Mouse (Mus musculus) forebrain, postnatal 0 days (tissue): ENCODE measurements at regions not wholly inside any gene's neighbourhood (a gene's known extent, or its start where the extent isn't known, plus 50 kb on each side); places are given as distances from the start of the nearest gene placed in this dataset.
"Not testable (repeated sequence)": the region's sequence is repeated elsewhere in the genome, so short reads cannot be mapped to it uniquely, and the experiment has no call there.

Source experiments
- ATAC-seq: fragments of 200-750 bp; cut with Nextera tagmentation; 2 replicates; pipeline ENCODE4 v1.8.0; 2017; ENCODE audit warnings: mild to moderate bottlenecking, moderate library complexity
- DNase-seq: peaks from one replicate; pipeline ENCODE4 v3.0.0-alpha.2; 2015
- H3K27ac ChIP-seq: fragments of 300-500 bp; sonication (generic); 2 replicates; pipeline ENCODE4 v1.5.1; 2014; ENCODE audit warnings: low read depth, mild to moderate bottlenecking, antibody characterized with exemption, low read length, moderate library complexity, mixed read lengths
- H3K27me3 ChIP-seq: fragments of 300-500 bp; sonication (generic); 2 replicates; pipeline ENCODE4 v1.6.1; 2014; ENCODE audit warnings: mild to moderate bottlenecking, low read length, mixed read lengths; ENCODE audit not compliant: insufficient read depth
- H3K36me3 ChIP-seq: fragments of 300-500 bp; sonication (generic); 2 replicates; pipeline ENCODE4 v1.6.1; 2014; ENCODE audit warnings: mild to moderate bottlenecking, moderate library complexity; ENCODE audit not compliant: insufficient read depth
- H3K4me1 ChIP-seq: fragments of 300-500 bp; sonication (generic); 2 replicates; pipeline ENCODE4 v1.6.1; 2014; ENCODE audit warnings: antibody characterized with exemption; ENCODE audit not compliant: insufficient read depth
- H3K4me2 ChIP-seq: fragments of 300-500 bp; sonication (generic); 2 replicates; pipeline ENCODE4 v1.6.1; 2014; ENCODE audit warnings: low read depth, mild to moderate bottlenecking, moderate library complexity
- H3K4me3 ChIP-seq: fragments of 300-500 bp; sonication (generic); 2 replicates; pipeline ENCODE4 v1.5.1; 2014; ENCODE audit warnings: low read depth, low read length, mixed read lengths
- H3K9ac ChIP-seq: fragments of 300-500 bp; sonication (generic); 2 replicates; pipeline ENCODE4 v1.6.1; 2014; ENCODE audit warnings: mild to moderate bottlenecking
- H3K9me3 ChIP-seq: fragments of 300-500 bp; sonication (generic); 2 replicates; pipeline ENCODE4 v1.6.1; 2016; ENCODE audit warnings: low read length
- CTCF ChIP-seq: sonication (generic); IDR thresholded peaks from 2 replicates; pipeline ENCODE4 v1.5.1; 2016; ENCODE audit warnings: antibody characterized with exemption, control low read depth, low read depth
- WGBS: fragments of 180-500 bp; shearing (Covaris S2); extraction: QIAGEN DNeasy Blood & Tissue Kit; methylation state at CpG from one replicate; pipeline ENCODE4 v1.1.7; 2014; 5-methylcytosine and 5-hydroxymethylcytosine counted together

- no peaks in the 10 kb centered on the region for H3K36me3 ChIP-seq
- DNase-seq, result peak; percentile 22
- no peak overlapping the region for H3K9ac ChIP-seq
- no peaks in the 10 kb centered on the region for H3K4me1 ChIP-seq
- 71% methylated on average over 2 of the region's 2 CpGs for WGBS
- TF ChIP-seq CTCF, result no peak
- no peaks in the 10 kb centered on the region for H3K27me3 ChIP-seq
- H3K4me3 ChIP-seq, result no peak overlapping the region
- ATAC-seq, result peak; percentile 50; the same call in 1 of the 2 replicates
- no peak overlapping the region for H3K27ac ChIP-seq
- no peak overlapping the region for H3K4me2 ChIP-seq
- no peaks in the 10 kb centered on the region for H3K9me3 ChIP-seq
These were observed 775.0 kb downstream of the Cdh10 start for GRCm38 (mm10) chr15:19593746-19594145.

GRCm38 (mm10) chr15:19622367-19622766, 803.6 kb downstream of the Cdh10 start:
- not testable (repeated sequence) for H3K27ac ChIP-seq, ATAC-seq, H3K4me3 ChIP-seq, H3K27me3 ChIP-seq, DNase-seq, H3K4me2 ChIP-seq, H3K9me3 ChIP-seq, H3K9ac ChIP-seq, H3K4me1 ChIP-seq, H3K36me3 ChIP-seq
- WGBS, result 96% methylated on average over 5 of the region's 5 CpGs

- Histone ChIP-seq H3K9me3 (no peaks in the 10 kb centered on the region), H3K4me3 (no peak overlapping the region), H3K36me3 (no peaks in the 10 kb centered on the region), H3K27me3 (no peaks in the 10 kb centered on the region), H3K9ac (no peak overlapping the region), H3K27ac (no peak overlapping the region), H3K4me1 (no peaks in the 10 kb centered on the region), H3K4me2 (no peak overlapping the region)
- 58% methylated on average over 6 of the region's 6 CpGs for WGBS
- no peak for TF ChIP-seq CTCF
- DNase-seq, result peak; percentile 39
- peak; percentile 78 for ATAC-seq
These were observed 781.7 kb upstream of the Cdh12 start for GRCm38 (mm10) chr15:19667380-19667779.

- no peak for ATAC-seq
- Histone ChIP-seq H3K4me1 (no peaks in the 10 kb centered on the region), H3K4me2 (no peak overlapping the region), H3K9me3 (no peaks in the 10 kb centered on the region), H3K27ac (no peak overlapping the region), H3K4me3 (no peak overlapping the region), H3K9ac (no peak overlapping the region), H3K27me3 (no peaks in the 10 kb centered on the region), H3K36me3 (no peaks in the 10 kb centered on the region)
- TF ChIP-seq CTCF, result no peak
- 85% methylated on average over 7 of the region's 7 CpGs for WGBS
- no peak for DNase-seq
These were observed 773.5 kb upstream of the Cdh12 start for GRCm38 (mm10) chr15:19675545-19675944.

GRCm38 (mm10) chr15:19687239-19687638, 761.8 kb upstream of the Cdh12 start:
- DNase-seq (no peak), ATAC-seq (peak; percentile 18; the same call in 1 of the 2 replicates)
- Histone ChIP-seq H3K9me3 (no peaks in the 10 kb centered on the region), H3K36me3 (no peaks in the 10 kb centered on the region), H3K27ac (no peak overlapping the region), H3K4me3 (no peak overlapping the region), H3K27me3 (no peaks in the 10 kb centered on the region), H3K9ac (no peak overlapping the region), H3K4me1 (no peaks in the 10 kb centered on the region), H3K4me2 (no peak overlapping the region)
- 61% methylated on average over 2 of the region's 2 CpGs for WGBS
- TF ChIP-seq CTCF, result no peak

- 90% methylated on average over 3 of the region's 3 CpGs for WGBS
- ATAC-seq, result no peak
- no peak overlapping the region for H3K4me3 ChIP-seq
- TF ChIP-seq CTCF, result no peak
- no peak overlapping the region for H3K9ac ChIP-seq
- no peak overlapping the region for H3K4me2 ChIP-seq
- no peak overlapping the region for H3K27ac ChIP-seq
- no peaks in the 10 kb centered on the region for H3K9me3 ChIP-seq
- DNase-seq, result no peak
- H3K27me3 ChIP-seq, result no peaks in the 10 kb centered on the region
- no peaks in the 10 kb centered on the region for H3K4me1 ChIP-seq
- H3K36me3 ChIP-seq, result no peaks in the 10 kb centered on the region
These were observed 737.3 kb upstream of the Cdh12 start for GRCm38 (mm10) chr15:19711764-19712163.
